Mouse (Mus musculus) embryonic facial prominence, embryonic 14.5 days (tissue): Measurements from ENCODE around the gene Enoph1. TPM values are rescaled to one million over a fixed set of nuclear protein-coding genes. Genes with fewer than 3 reads are reported as not detected.

Source experiments
- ATAC-seq: fragments of 200-750 bp; cut with Nextera tagmentation; 2 replicates; pipeline ENCODE4 v1.8.0; 2017; ENCODE audit warnings: low read depth, moderate number of reproducible peaks, moderate TSS enrichment
- DNase-seq: peaks from one replicate; pipeline ENCODE4 v3.0.0-alpha.2; 2015; ENCODE audit warnings: low spot score
- H3K27ac ChIP-seq: fragments of 300-500 bp; sonication (generic); replicated peaks from 2 replicates; pipeline ENCODE4 v1.5.1; 2014; ENCODE audit warnings: low read depth, mild to moderate bottlenecking, low read length, moderate library complexity
- H3K27me3 ChIP-seq: fragments of 300-500 bp; sonication (generic); replicated peaks from 2 replicates; pipeline ENCODE4 v1.6.1; 2014; ENCODE audit warnings: low read length; ENCODE audit not compliant: control insufficient read depth, insufficient read depth
- H3K36me3 ChIP-seq: fragments of 300-500 bp; sonication (generic); 2 replicates; pipeline ENCODE4 v1.6.1; 2014; ENCODE audit warnings: low read length, mixed read lengths; ENCODE audit not compliant: control insufficient read depth, insufficient read depth
- H3K4me1 ChIP-seq: fragments of 300-500 bp; sonication (generic); 2 replicates; pipeline ENCODE4 v1.6.1; 2014; ENCODE audit warnings: antibody characterized with exemption, low read length; ENCODE audit not compliant: control insufficient read depth, insufficient read depth
- H3K4me2 ChIP-seq: fragments of 300-500 bp; sonication (generic); 2 replicates; pipeline ENCODE4 v1.6.1; 2014; ENCODE audit warnings: low read depth, mild to moderate bottlenecking, low read length, moderate library complexity, mixed read lengths
- H3K4me3 ChIP-seq: fragments of 300-500 bp; sonication (generic); 2 replicates; pipeline ENCODE4 v1.5.1; 2014; ENCODE audit warnings: low read depth, mild to moderate bottlenecking, low read length
- H3K9ac ChIP-seq: fragments of 300-500 bp; sonication (generic); 2 replicates; pipeline ENCODE4 v1.6.1; 2014; ENCODE audit warnings: low read depth, mild to moderate bottlenecking, low read length, moderate library complexity, mixed read lengths
- H3K9me3 ChIP-seq: fragments of 300-500 bp; sonication (generic); 2 replicates; pipeline ENCODE4 v1.6.1; 2016; ENCODE audit warnings: low read length; ENCODE audit not compliant: control insufficient read depth
- WGBS: fragments of 180-500 bp; shearing (Covaris S2); extraction: QIAGEN DNeasy Blood & Tissue Kit; methylation state at CpG from one replicate; pipeline ENCODE4 v1.1.7; 2014; 5-methylcytosine and 5-hydroxymethylcytosine counted together
- polyA plus RNA-seq: library from polyadenylated mRNA; unstranded; fragments of >200 nt; fragmentation: Nextera tagmentation; extraction: Ambion mirVana; gene quantifications from 2 replicates; pipeline ENCODE4 v1.2.1, GENCODE M21; 2014

Enoph1 gene
- polyA plus RNA-seq, 1 experiment from 2014 or later = 37.2 TPM

DNA sequence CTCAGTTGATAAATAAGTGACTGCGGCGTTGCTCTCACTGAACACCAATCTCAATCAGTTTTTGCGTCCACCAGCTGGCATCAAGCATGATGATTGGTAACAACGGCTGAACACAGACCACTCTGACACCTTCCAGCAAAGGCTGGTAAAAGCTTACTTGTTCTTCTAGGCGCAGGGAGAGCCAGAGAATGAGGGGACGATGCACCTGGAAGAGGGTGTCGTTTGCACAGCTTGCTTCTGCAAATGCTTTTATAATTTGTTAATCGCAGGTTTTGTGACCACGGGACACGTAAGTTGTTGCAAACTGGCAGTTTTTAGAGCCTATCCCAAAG, 51.4 kb downstream of the Enoph1 start:
- Histone ChIP-seq H3K4me3 (no peak overlapping the region), H3K4me1 (0 out of 2 replicates have a peak, but pooled peaks cover 6% of the 10 kb centered on the region), H3K4me2 (peak overlapping the region; percentile 29), H3K27ac (no peak overlapping the region), H3K27me3 (no peaks in the 10 kb centered on the region), H3K9me3 (no peaks in the 10 kb centered on the region), H3K36me3 (no peaks in the 10 kb centered on the region), H3K9ac (no peak overlapping the region)
- ATAC-seq (peak; percentile 35; the same call in 1 of the 2 replicates), DNase-seq (no peak)
- 36% methylated on average over 10 of the region's 10 CpGs for WGBS

DNA sequence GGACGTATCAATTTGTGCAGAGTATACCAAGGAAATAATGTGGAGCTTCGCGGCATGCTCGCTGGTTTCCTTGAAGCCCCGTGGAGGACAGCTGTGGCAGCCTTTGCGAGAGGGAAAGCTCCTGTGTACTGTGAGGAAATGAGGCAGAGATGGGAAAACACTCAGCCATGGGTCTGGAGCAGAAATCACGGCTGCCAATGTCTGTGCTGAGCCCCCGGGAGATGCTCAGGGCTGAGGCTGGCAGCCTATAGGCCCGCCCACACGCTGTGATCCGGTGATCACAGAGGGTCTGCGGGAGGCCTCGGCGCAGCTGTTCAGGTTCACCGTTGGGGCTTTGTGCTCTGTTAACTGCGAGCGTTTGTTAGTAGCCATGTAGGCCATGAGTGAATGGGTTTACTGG, 51.8 kb downstream of the Enoph1 start:
- ATAC-seq = peak; percentile 94
- Histone ChIP-seq H3K9ac (peak overlapping the region; percentile 17; the same call in 1 of the 2 replicates), H3K27ac (no peak overlapping the region)

DNA sequence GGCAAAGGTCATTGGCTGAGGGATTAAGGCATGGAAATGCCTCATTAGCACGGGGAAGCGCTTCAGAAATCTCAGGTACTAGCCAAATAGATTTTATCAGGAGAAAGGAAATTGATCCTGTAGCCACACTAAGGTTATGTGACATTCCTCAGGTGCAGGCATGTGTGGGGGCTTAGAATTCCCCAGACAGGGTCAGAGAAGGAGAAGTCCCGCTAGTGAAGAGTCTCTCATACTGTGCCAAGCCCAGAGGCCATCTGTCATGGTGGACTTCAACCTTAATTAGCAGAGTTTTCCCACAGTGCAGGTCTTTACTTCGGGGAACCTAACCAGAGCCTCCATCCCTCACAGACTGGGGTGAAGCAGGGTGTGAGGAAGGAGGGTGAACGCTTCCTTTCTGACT, 57.2 kb downstream of the Enoph1 start:
- Histone ChIP-seq H3K9me3 (no peaks in the 10 kb centered on the region), H3K4me2 (no peak overlapping the region), H3K36me3 (no peaks in the 10 kb centered on the region), H3K4me1 (no peaks in the 10 kb centered on the region), H3K9ac (no peak overlapping the region), H3K4me3 (no peak overlapping the region), H3K27me3 (no peaks in the 10 kb centered on the region), H3K27ac (no peak overlapping the region)
- ATAC-seq (no peak), DNase-seq (no peak)
- 58% methylated on average over 5 of the region's 5 CpGs for WGBS

More for the DNA sequence above, 51.8 kb downstream of the Enoph1 start:
- Histone ChIP-seq H3K4me1 (0 out of 2 replicates have a peak, but pooled peaks cover 6% of the 10 kb centered on the region), H3K36me3 (no peaks in the 10 kb centered on the region), H3K9me3 (no peaks in the 10 kb centered on the region), H3K27me3 (no peaks in the 10 kb centered on the region), H3K4me3 (no peak overlapping the region), H3K4me2 (peak overlapping the region; percentile 29)
- WGBS = 6% methylated on average over 15 of the region's 17 CpGs
- DNase-seq = peak; percentile 77

DNA sequence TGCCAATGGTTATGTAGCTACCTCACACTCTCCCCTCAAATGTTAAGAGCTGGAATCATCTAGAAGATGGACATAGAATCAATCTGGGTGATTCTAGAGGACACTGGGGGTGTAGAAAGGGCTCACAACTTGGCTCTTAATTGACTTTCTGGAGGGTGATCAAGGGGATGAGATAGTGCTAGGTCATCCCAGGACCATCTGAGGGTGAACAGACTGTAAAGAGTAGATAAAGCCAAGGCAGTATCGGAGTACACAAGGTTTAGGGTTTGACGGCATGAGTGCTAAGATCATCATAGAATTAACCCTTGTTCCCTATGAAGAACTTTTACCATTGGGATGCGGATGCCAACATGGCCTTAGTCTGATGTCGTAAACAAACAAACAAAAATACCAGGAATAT, 58.2 kb downstream of the Enoph1 start:
- DNase-seq (no peak), ATAC-seq (no peak)
- Histone ChIP-seq H3K9ac (no peak overlapping the region), H3K27me3 (no peaks in the 10 kb centered on the region), H3K36me3 (no peaks in the 10 kb centered on the region), H3K9me3 (no peaks in the 10 kb centered on the region), H3K4me2 (no peak overlapping the region), H3K4me1 (no peaks in the 10 kb centered on the region), H3K4me3 (no peak overlapping the region), H3K27ac (no peak overlapping the region)
- WGBS = 91% methylated on average over 4 of the region's 4 CpGs

DNA sequence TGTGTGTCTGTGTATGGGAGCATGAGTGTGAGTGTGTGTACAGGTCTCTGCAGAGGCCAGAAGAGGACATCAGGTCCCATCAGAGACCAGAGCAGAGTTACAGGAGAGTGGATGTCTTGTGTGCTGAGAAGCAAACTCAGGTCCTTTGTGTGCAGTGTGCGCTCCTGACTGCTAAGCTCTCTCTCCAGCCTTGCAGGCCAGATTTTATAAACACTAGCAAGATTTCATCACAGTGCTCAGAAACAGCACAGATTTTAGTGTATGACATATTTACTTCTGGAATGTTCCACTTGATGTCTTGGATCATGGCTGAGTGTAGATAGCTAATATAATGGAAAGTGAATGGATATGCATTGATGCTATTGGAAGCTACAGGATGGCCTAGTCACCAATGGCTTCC, 62.6 kb downstream of the Enoph1 start:
- H3K4me2 ChIP-seq = no peak overlapping the region
- no peaks in the 10 kb centered on the region for H3K4me1 ChIP-seq
- H3K27me3 ChIP-seq = no peaks in the 10 kb centered on the region
- no peak for ATAC-seq
- no peak for DNase-seq
- WGBS = 90% methylated on average over 1 of the region's 1 CpGs
- H3K9me3 ChIP-seq = no peaks in the 10 kb centered on the region
- H3K9ac ChIP-seq = no peak overlapping the region
- H3K27ac ChIP-seq = no peak overlapping the region
- H3K4me3 ChIP-seq = no peak overlapping the region
- H3K36me3 ChIP-seq = no peaks in the 10 kb centered on the region

DNA sequence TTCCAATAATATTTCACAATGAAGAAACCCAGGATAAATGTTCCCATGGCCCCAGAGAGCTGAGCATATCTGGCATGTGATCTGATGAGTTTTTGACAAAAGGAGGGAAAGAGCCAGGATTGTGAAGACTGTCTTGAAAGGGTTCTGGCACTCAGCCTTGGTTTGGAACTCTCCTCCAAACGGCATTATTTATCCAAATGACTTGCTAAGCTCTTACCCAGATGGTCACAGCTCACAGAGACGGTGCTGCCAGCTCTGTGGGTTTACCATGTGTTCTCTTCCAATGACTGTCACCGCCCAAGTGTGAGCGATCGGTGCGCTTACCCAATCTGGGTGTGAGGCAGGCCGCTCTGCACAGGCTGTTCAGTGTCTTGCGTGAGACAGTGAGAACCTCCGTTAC, 69.1 kb downstream of the Enoph1 start:
- Histone ChIP-seq H3K27ac (no peak overlapping the region), H3K9ac (no peak overlapping the region), H3K36me3 (no peaks in the 10 kb centered on the region), H3K9me3 (no peaks in the 10 kb centered on the region), H3K27me3 (no peaks in the 10 kb centered on the region), H3K4me1 (no peaks in the 10 kb centered on the region; the same call in 1 of the 2 replicates), H3K4me3 (no peak overlapping the region), H3K4me2 (no peak overlapping the region)
- ATAC-seq (peak; percentile 70), DNase-seq (peak; percentile 89)
- 68% methylated on average over 9 of the region's 9 CpGs for WGBS

DNA sequence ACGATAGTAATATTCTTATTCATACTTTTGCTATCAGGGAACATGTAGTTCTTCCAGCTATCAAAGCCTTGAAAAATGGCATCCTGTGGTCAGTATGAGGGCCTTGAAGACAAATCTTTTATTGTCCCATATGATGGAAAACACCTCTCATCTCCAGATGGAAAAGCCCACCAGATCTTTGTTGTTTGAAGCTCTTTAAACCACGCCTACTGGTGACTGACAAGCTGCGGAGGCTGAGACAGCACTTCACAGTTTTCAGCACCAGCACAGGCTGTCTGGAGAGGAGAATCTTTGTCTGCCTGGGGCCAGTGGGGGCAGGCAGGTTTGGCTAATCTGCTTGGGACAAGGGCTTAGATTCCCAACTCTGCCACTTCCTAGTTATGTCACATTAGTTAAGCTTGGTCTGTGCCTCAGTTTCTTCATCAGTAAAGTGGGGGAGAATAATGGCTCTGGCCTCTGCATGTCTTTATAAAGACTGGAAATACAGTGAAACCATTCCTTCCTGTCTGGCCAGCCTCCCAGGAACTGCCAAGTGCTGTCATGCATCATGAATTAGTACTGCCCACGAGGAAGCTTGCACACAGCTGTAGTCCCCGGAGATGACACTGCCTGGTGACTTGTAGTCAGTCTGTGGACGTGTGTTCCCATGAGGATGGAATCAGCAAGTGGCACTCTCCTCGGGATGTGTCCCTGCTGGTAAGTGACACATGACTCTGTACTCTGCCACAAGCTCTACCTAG, 69.9 kb downstream of the Enoph1 start:
- Histone ChIP-seq H3K9ac (no peak overlapping the region), H3K27me3 (no peaks in the 10 kb centered on the region), H3K4me3 (no peak overlapping the region), H3K36me3 (no peaks in the 10 kb centered on the region), H3K4me2 (no peak overlapping the region), H3K27ac (no peak overlapping the region), H3K9me3 (no peaks in the 10 kb centered on the region), H3K4me1 (no peaks in the 10 kb centered on the region; the same call in 1 of the 2 replicates)
- ATAC-seq (no peak), DNase-seq (peak; percentile 58)
- 51% methylated on average over 7 of the region's 7 CpGs for WGBS

DNA sequence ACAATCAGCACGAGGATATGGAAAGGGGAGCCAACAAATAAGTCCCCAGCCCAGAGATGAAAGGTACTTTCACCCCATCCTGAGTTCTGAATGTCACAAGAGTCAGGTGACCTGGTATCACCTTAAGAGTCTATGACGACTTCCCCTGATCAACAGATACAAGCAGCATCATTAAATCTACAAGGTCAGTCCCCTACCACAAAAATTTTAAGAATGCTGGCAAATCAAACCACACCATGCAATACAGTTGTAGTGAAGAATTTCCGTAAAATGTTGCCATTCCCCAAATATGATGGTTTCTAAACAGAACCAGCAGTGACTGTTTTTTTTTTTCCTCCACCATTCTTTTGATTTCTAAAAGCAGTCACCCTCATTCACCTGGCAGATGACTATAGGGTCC, 70.8 kb downstream of the Enoph1 start:
- H3K36me3 ChIP-seq = no peaks in the 10 kb centered on the region
- ATAC-seq (no peak), DNase-seq (no peak)
- H3K4me3 ChIP-seq = no peak overlapping the region
- no peak overlapping the region for H3K27ac ChIP-seq
- H3K27me3 ChIP-seq = no peaks in the 10 kb centered on the region
- H3K4me2 ChIP-seq = no peak overlapping the region
- H3K9me3 ChIP-seq = no peaks in the 10 kb centered on the region
- WGBS = 54% methylated on average over 3 of the region's 3 CpGs
- H3K9ac ChIP-seq = no peak overlapping the region
- no peaks in the 10 kb centered on the region; the same call in 1 of the 2 replicates for H3K4me1 ChIP-seq

DNA sequence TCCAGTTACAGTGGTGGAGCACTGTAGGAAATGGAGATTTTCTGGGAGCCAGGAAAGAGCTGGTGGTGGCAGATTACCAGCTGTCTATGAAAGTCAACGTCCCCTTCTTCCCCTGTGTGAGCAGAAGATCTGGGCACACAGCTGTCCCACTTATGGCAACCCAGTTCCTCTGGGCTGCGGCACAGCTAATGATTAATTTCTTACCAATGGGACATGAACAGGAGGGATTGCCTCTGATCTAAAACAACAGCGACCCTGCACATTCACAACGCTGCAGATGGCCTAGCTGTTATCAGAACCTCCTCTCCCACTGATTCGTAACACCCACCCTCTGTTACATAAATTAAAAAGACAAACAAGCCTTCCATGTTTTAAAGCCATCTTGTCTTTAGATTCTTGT, 73.6 kb downstream of the Enoph1 start:
- 64% methylated on average over 5 of the region's 5 CpGs for WGBS
- Histone ChIP-seq H3K4me2 (no peak overlapping the region), H3K4me3 (no peak overlapping the region), H3K27me3 (no peaks in the 10 kb centered on the region), H3K4me1 (no peaks in the 10 kb centered on the region; the same call in 1 of the 2 replicates), H3K9me3 (no peaks in the 10 kb centered on the region), H3K9ac (no peak overlapping the region), H3K27ac (no peak overlapping the region), H3K36me3 (no peaks in the 10 kb centered on the region)
- ATAC-seq = no peak
- no peak for DNase-seq
